19 mouse cellular contexts compared by ENCODE assay signal in the genomic region with DNA sequence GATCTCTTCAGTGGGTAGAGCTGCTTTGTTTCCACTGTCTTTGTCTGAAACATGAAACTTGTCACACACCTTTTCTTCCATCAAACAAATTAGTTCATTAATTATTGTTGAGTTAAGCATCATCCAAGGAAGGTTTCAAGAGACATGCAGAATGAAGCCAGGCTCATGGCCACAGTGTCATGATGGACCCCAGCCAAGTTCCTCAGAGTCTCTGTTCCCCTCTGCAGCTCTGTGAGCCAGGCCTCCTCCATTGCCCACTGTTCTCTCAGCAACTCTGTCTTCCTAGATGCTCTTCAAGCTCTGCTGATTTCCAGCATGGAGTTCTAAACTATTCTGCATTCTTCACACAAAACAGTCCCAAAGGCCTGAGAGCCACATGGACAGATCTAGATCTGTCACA.
A peak's percentile ranks its signal among the peaks of the same experiment; 100 is the strongest.
DNase-seq lines count a peak whose midpoint lies in the region; ATAC-seq and TF ChIP-seq lines count a peak whose summit lies in the region.
"Had no signal": no experiment of that assay in that cellular context is flagged by ENCODE, and none has a peak within 500 bp of the region (broad histone marks: within the 10 kb centered on the region; RNA-seq: fewer than 3 reads in every experiment).

No protein-coding gene starts in this region.

- H3K27me3 ChIP-seq in lung, embryonic 14.5 days (ENCODE audit: insufficient read depth, low read length) = no peaks in the 10 kb centered on the region
- H3K27me3 ChIP-seq: forebrain, embryonic 15.5 days; megakaryocyte, embryonic 14.5 days; neural tube, embryonic 13.5 days had no signal

- H3K9me3 ChIP-seq in lung, embryonic 14.5 days (ENCODE audit: low read depth, low read length) = no peaks in the 10 kb centered on the region
- H3K9me3 ChIP-seq: forebrain, embryonic 15.5 days; neural tube, embryonic 13.5 days had no signal

- H3K4me1 ChIP-seq in lung, embryonic 14.5 days (ENCODE audit: insufficient read depth) = peaks cover 22% of the 10 kb centered on the region
- H3K4me1 ChIP-seq in bone marrow macrophage, adult 2 months (ENCODE audit: control insufficient read depth, insufficient read depth, low read length) = peaks cover 74% of the 10 kb centered on the region

- H3K4me3 ChIP-seq in lung, embryonic 14.5 days (ENCODE audit: low read depth, low read length) = no peak overlapping the region
- H3K4me3 ChIP-seq in bone marrow macrophage, adult 2 months (ENCODE audit: insufficient read depth, low read length) = no peak overlapping the region
- H3K4me3 ChIP-seq: forebrain, embryonic 15.5 days; layer of hippocampus, adult 2 months; megakaryocyte, embryonic 14.5 days; neural tube, embryonic 13.5 days had no signal

- no peak for ATAC-seq in lung, embryonic 14.5 days (ENCODE audit: insufficient read depth)
- ATAC-seq: forebrain, embryonic 15.5 days had no signal

- no peaks in the 10 kb centered on the region for H3K36me3 ChIP-seq in lung, embryonic 14.5 days (ENCODE audit: insufficient read depth)
- H3K36me3 ChIP-seq: forebrain, embryonic 15.5 days; neural tube, embryonic 13.5 days had no signal

- TF ChIP-seq POLR2A in bone marrow macrophage, adult 2 months (IDR thresholded peaks at IDR 0.05; ENCODE audit: borderline replicate concordance, low read depth, low read length) = no peak

- H3K4me2 ChIP-seq in lung, embryonic 14.5 days = no peak overlapping the region
- H3K4me2 ChIP-seq: forebrain, embryonic 15.5 days; neural tube, embryonic 13.5 days had no signal

- no peak overlapping the region for H3K27ac ChIP-seq in lung, embryonic 14.5 days (ENCODE audit: low read depth)
- 0 out of 2 replicates have a peak overlapping the region, but pooled peaks have one; percentile 5 for H3K27ac ChIP-seq in bone marrow macrophage, adult 2 months (ENCODE audit: insufficient read depth, low read depth, low read length)
- H3K27ac ChIP-seq: forebrain, embryonic 15.5 days; kidney, postnatal 0 days; layer of hippocampus, adult 2 months; neural tube, embryonic 13.5 days had no signal

- DNase-seq in cerebellum, postnatal 10 days = peak; percentile 73 to 78
- DNase-seq in cerebellum, adult 9-10 months = no peak
- peak; percentile 62 for DNase-seq in lung, embryonic 14.5 days
- DNase-seq in lung, postnatal 25 days (ENCODE audit: low spot score) = no peak
- no peak for DNase-seq in layer of hippocampus, adult 9-11 months
- no peak for DNase-seq in spleen, postnatal 4 days (ENCODE audit: low spot score in 2 of 2)
- DNase-seq: embryo, embryonic 11 days; gastrocnemius, postnatal 25 days; kidney, adult 11 months; liver; midbrain, embryonic 14.5 days; right cerebral cortex, adult 18-20 months; thymus, postnatal 4 days had no signal

- TF ChIP-seq CTCF in lung, embryonic 14.5 days (IDR thresholded peaks at IDR 0.05; ENCODE audit: low read depth) = no peak
- TF ChIP-seq CTCF in bone marrow macrophage, adult 2 months (IDR thresholded peaks at IDR 0.05; ENCODE audit: low read depth, low read length) = no peak

- H3K9ac ChIP-seq in lung, embryonic 14.5 days = no peak overlapping the region
- H3K9ac ChIP-seq: forebrain, embryonic 15.5 days; neural tube, embryonic 13.5 days had no signal

Comparison
In these comparisons a context has a peak if more than half of its experiments do, and no peak if none do; other contexts are left out.
1. DNase-seq: peak in cerebellum, postnatal 10 days (2 of 2) and lung, embryonic 14.5 days (single experiment); none in cerebellum, adult 9-10 months (single experiment), lung, postnatal 25 days (single experiment), layer of hippocampus, adult 9-11 months (single experiment) and spleen, postnatal 4 days (0 of 2).